Mouse (Mus musculus): ENCODE results near the gene Primpol.

DNA sequence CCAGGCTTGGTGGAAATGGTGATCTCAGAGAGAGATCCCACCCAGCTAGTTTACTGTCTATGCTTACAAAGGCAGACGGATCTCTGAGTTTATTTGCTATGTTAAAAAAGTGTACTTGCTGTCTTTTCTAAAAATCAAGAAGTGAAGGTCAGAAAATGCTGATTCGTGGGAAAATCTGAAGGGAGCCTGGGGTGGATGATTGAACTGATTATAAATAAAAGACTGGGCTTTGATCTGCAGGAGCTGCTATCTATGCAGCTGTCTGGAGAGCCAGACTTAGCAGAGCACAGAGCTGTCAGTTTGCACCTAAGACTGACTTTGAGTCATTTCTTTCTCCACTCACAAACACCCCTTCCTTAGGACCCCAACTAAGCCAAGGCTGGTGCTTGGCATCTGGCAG lies 19.6 kb downstream of the Primpol start:
- TF ChIP-seq POLR2A (IDR thresholded peaks at IDR 0.05; ENCODE audit: borderline replicate concordance, extremely low read depth, low read depth, low read length) (no peak), CTCF (IDR thresholded peaks at IDR 0.05; ENCODE audit: insufficient read depth, low read length) (no peak)

Data from lung, adult 2 months (tissue).